Mouse (Mus musculus): Measurements from ENCODE around the gene Cdkl4. TPM values are rescaled to one million over a fixed set of nuclear protein-coding genes. Genes with fewer than 3 reads are reported as not detected.
"Not testable (repeated sequence)": the region's sequence is repeated elsewhere in the genome, so short reads cannot be mapped to it uniquely, and the experiment has no call there.

Cdkl4 gene
- polyA plus RNA-seq, 1 experiment from 2014 or later = 3.7 TPM

- H3K4me1 ChIP-seq = peaks cover 10% of the 10 kb centered on the region; the same call in 1 of the 2 replicates
- no peaks in the 10 kb centered on the region for H3K27me3 ChIP-seq
- ATAC-seq (replicated peaks) = no peak
- peak overlapping the region; percentile 82; the same call in 1 of the 2 replicates for H3K4me2 ChIP-seq (replicated peaks)
- H3K4me3 ChIP-seq = no peak overlapping the region
- H3K36me3 ChIP-seq = peaks cover 21% of the 10 kb centered on the region
- H3K9ac ChIP-seq (replicated peaks) = no peak overlapping the region
- no peak overlapping the region; the same call in 1 of the 2 replicates for H3K27ac ChIP-seq (replicated peaks)
- no peaks in the 10 kb centered on the region for H3K9me3 ChIP-seq
- WGBS = 90% methylated on average over 1 of the region's 1 CpGs
These were observed 428 bp upstream of the Cdkl4 start for GRCm38 (mm10) chr17:80578041-80578440.

GRCm38 (mm10) chr17:80577214-80577613, 399 bp downstream of the Cdkl4 start:
- Histone ChIP-seq H3K4me1 (peaks cover 10% of the 10 kb centered on the region; the same call in 1 of the 2 replicates), H3K27ac (replicated peaks) (peak overlapping the region; percentile 12; the same call in 1 of the 2 replicates), H3K9ac (replicated peaks) (peak overlapping the region; percentile 54), H3K27me3 (no peaks in the 10 kb centered on the region), H3K4me2 (replicated peaks) (peak overlapping the region; percentile 82), H3K36me3 (peaks cover 17% of the 10 kb centered on the region), H3K4me3 (peak overlapping the region; percentile 45), H3K9me3 (no peaks in the 10 kb centered on the region)
- peak; percentile 95 for ATAC-seq (replicated peaks)
- WGBS = under 1% methylated on average over 30 of the region's 30 CpGs

- 83% methylated on average over 7 of the region's 7 CpGs for WGBS
These were observed 2.6 kb downstream of the Cdkl4 start for GRCm38 (mm10) chr17:80575008-80575407.

GRCm38 (mm10) chr17:80574471-80574965, 3.1 kb downstream of the Cdkl4 start:
- no peak for ATAC-seq (replicated peaks)
- H3K4me1 ChIP-seq = peaks cover 10% of the 10 kb centered on the region; the same call in 1 of the 2 replicates
- no peak overlapping the region for H3K4me3 ChIP-seq
- no peak overlapping the region for H3K9ac ChIP-seq (replicated peaks)
- WGBS = 26% methylated on average over 7 of the region's 7 CpGs
- H3K36me3 ChIP-seq = no peaks in the 10 kb centered on the region
- H3K4me2 ChIP-seq (replicated peaks) = no peak overlapping the region
- no peaks in the 10 kb centered on the region for H3K9me3 ChIP-seq
- no peaks in the 10 kb centered on the region for H3K27me3 ChIP-seq
- no peak overlapping the region for H3K27ac ChIP-seq (replicated peaks)

More at GRCm38 (mm10) chr17:80575008-80575407, 2.6 kb downstream of the Cdkl4 start:
- H3K4me3 ChIP-seq = no peak overlapping the region
- ATAC-seq (replicated peaks) = no peak
- H3K36me3 ChIP-seq = peaks cover 3% of the 10 kb centered on the region
- H3K9ac ChIP-seq (replicated peaks) = no peak overlapping the region
- H3K27ac ChIP-seq (replicated peaks) = no peak overlapping the region
- no peaks in the 10 kb centered on the region for H3K9me3 ChIP-seq
- no peak overlapping the region for H3K4me2 ChIP-seq (replicated peaks)
- H3K4me1 ChIP-seq = peaks cover 10% of the 10 kb centered on the region; the same call in 1 of the 2 replicates
- no peaks in the 10 kb centered on the region for H3K27me3 ChIP-seq

GRCm38 (mm10) chr17:80572187-80572935, 5.3 kb downstream of the Cdkl4 start:
- 90% methylated on average over 13 of the region's 13 CpGs for WGBS

GRCm38 (mm10) chr17:80571460-80571859, 6.2 kb downstream of the Cdkl4 start:
- ATAC-seq (replicated peaks) = no peak
- Histone ChIP-seq H3K9ac (replicated peaks) (no peak overlapping the region), H3K9me3 (no peaks in the 10 kb centered on the region), H3K4me3 (no peak overlapping the region), H3K27me3 (no peaks in the 10 kb centered on the region), H3K4me2 (replicated peaks) (no peak overlapping the region), H3K4me1 (no peaks in the 10 kb centered on the region), H3K36me3 (no peaks in the 10 kb centered on the region), H3K27ac (replicated peaks) (no peak overlapping the region)
- 92% methylated on average over 4 of the region's 4 CpGs for WGBS

More at GRCm38 (mm10) chr17:80572187-80572935, 5.3 kb downstream of the Cdkl4 start:
- Histone ChIP-seq H3K36me3 (no peaks in the 10 kb centered on the region), H3K4me1 (peaks cover 6% of the 10 kb centered on the region; the same call in 1 of the 2 replicates), H3K27ac (replicated peaks) (no peak overlapping the region), H3K4me2 (replicated peaks) (no peak overlapping the region), H3K27me3 (no peaks in the 10 kb centered on the region), H3K9me3 (no peaks in the 10 kb centered on the region), H3K9ac (replicated peaks) (no peak overlapping the region), H3K4me3 (no peak overlapping the region)
- no peak for ATAC-seq (replicated peaks)

GRCm38 (mm10) chr17:80569718-80570117, 7.9 kb downstream of the Cdkl4 start:
- not testable (repeated sequence) for ATAC-seq (replicated peaks); H3K4me1 ChIP-seq; H3K36me3 ChIP-seq; H3K4me2 ChIP-seq (replicated peaks); H3K4me3 ChIP-seq; H3K9ac ChIP-seq (replicated peaks); H3K27ac ChIP-seq (replicated peaks); H3K27me3 ChIP-seq; H3K9me3 ChIP-seq
- 78% methylated on average over 2 of the region's 2 CpGs for WGBS

- H3K4me1 ChIP-seq = no peaks in the 10 kb centered on the region
- H3K27me3 ChIP-seq = no peaks in the 10 kb centered on the region
- H3K4me3 ChIP-seq = no peak overlapping the region
- ATAC-seq (replicated peaks) = no peak
- no peak overlapping the region for H3K27ac ChIP-seq (replicated peaks)
- no peak overlapping the region for H3K9ac ChIP-seq (replicated peaks)
- H3K36me3 ChIP-seq = no peaks in the 10 kb centered on the region
- H3K9me3 ChIP-seq = no peaks in the 10 kb centered on the region
- no peak overlapping the region for H3K4me2 ChIP-seq (replicated peaks)
- WGBS = 96% methylated on average over 6 of the region's 6 CpGs
These were observed 8.6 kb downstream of the Cdkl4 start for GRCm38 (mm10) chr17:80568842-80569601.

GRCm38 (mm10) chr17:80568441-80568840, 9.2 kb downstream of the Cdkl4 start:
- no peak overlapping the region for H3K4me3 ChIP-seq
- ATAC-seq (replicated peaks) = no peak
- no peak overlapping the region for H3K9ac ChIP-seq (replicated peaks)
- WGBS = 92% methylated on average over 2 of the region's 2 CpGs
- H3K4me1 ChIP-seq = no peaks in the 10 kb centered on the region
- H3K27ac ChIP-seq (replicated peaks) = no peak overlapping the region
- H3K9me3 ChIP-seq = no peaks in the 10 kb centered on the region
- no peak overlapping the region for H3K4me2 ChIP-seq (replicated peaks)
- H3K36me3 ChIP-seq = no peaks in the 10 kb centered on the region
- H3K27me3 ChIP-seq = no peaks in the 10 kb centered on the region

GRCm38 (mm10) chr17:80564611-80564924, 13.0 kb downstream of the Cdkl4 start:
- H3K9ac ChIP-seq (replicated peaks) = no peak overlapping the region

GRCm38 (mm10) chr17:80563762-80564610, 13.6 kb downstream of the Cdkl4 start:
- not testable (repeated sequence) for H3K4me1 ChIP-seq; H3K9me3 ChIP-seq; H3K4me3 ChIP-seq; H3K4me2 ChIP-seq (replicated peaks); H3K27me3 ChIP-seq; H3K9ac ChIP-seq (replicated peaks); H3K36me3 ChIP-seq; H3K27ac ChIP-seq (replicated peaks); ATAC-seq (replicated peaks)
- 96% methylated on average over 27 of the region's 27 CpGs for WGBS

More at GRCm38 (mm10) chr17:80564611-80564924, 13.0 kb downstream of the Cdkl4 start:
- H3K4me3 ChIP-seq = no peak overlapping the region
- no peak for ATAC-seq (replicated peaks)
- no peak overlapping the region for H3K27ac ChIP-seq (replicated peaks)
- 69% methylated on average over 3 of the region's 3 CpGs for WGBS
- no peaks in the 10 kb centered on the region for H3K36me3 ChIP-seq
- H3K4me1 ChIP-seq = no peaks in the 10 kb centered on the region
- H3K9me3 ChIP-seq = no peaks in the 10 kb centered on the region
- H3K4me2 ChIP-seq (replicated peaks) = no peak overlapping the region
- no peaks in the 10 kb centered on the region for H3K27me3 ChIP-seq

Data from forebrain, embryonic 15.5 days (tissue).